Mouse (Mus musculus) natural killer cell, adult 2 months (primary cell): Measurements from ENCODE around the gene Akt1s1.
A peak's percentile ranks its signal among the peaks of the same experiment; 100 is the strongest.
"Not testable (repeated sequence)": the region's sequence is repeated elsewhere in the genome, so short reads cannot be mapped to it uniquely, and the experiment has no call there.

Experiments
- DNase-seq, 2 experiments: peaks; one replicate each; pipeline ENCODE4 v3.0.0; 2022; ENCODE audit warnings: low spot score in 2 of 2

The Akt1s1 gene

DNA sequence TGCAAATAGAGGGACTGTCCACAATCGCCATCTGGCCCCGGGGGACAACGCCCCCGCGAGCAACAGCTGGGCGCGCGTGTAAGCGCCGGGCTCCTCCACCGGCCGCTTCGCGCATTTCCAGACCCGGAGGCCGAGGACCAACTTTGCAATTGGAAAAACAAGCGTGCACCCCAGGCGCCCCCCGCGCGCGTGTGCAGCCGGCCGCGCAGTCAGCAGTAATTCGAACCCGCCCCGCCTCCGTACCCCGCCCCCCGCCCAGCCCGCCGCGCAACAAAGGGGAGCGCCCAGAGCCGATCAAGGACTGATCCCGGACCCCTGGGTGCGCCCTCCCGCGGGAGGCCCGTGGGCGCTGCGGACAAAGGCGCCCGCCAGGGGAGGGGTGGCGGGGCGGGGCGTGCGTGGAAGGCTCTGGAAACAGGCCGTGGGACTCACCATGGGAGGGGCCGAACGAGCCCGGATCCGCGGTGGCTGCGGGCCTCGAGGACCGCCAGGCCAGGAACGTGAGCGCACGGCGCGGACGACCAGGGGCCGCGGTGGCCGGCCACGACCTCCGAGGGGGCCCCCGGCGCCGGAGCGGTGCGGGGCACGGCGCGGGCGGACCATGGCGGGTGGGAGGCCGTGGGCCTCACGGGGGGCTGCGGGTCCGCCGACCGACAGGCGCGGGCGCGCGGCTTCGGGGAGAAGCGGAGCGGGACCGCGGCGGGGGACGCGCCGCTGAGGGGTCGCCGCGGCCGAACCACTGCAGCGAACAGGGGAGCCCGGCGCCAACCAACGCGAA lies 20.3 kb downstream of the Akt1s1 start:
- no peak for DNase-seq

DNA sequence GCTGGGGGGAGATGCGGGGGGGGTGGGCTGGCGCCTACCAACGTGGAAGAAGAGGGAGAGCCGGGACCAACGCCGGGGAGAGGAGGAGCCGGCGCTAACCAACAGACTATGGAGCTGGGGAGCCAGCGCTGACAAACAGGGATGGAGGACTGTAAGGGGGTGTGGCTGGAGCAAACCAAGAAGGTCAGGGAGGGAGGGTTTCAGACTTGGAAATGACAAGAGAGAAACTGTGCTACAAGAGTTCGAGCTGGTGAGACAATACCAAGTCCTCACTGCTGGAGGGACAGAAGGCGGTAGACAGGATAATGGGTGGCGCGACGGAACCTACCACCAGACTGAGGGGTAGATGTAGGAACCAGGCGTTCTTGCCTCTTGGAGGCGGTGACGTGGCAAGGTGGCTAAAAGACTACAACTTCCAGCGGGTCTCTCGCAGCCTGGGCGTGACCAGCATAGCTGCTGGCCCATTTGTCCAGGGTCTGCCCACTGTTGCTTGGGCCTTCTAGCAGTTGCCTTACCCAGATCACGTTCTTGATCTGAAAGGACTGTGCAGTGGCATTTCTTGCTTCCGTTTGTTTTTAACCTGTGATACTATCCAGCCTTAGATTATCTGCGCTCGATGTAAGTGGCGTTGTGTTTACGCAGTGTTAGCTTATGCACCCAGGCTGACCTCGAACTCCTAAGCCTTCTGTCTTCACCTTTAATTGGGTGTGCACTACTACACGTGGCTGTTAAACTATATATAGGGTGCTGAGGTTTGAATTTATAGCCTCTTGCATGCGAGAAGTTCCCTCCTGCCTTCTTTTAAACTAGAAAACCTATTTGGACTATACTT lies 21.1 kb downstream of the Akt1s1 start, which contains the start of gene Ptov1:
Gene Ptov1 (minus strand): TSS at position 92 of the 832 bp plus-strand sequence.
- DNase-seq, result peak; percentile 67 to 79

DNA sequence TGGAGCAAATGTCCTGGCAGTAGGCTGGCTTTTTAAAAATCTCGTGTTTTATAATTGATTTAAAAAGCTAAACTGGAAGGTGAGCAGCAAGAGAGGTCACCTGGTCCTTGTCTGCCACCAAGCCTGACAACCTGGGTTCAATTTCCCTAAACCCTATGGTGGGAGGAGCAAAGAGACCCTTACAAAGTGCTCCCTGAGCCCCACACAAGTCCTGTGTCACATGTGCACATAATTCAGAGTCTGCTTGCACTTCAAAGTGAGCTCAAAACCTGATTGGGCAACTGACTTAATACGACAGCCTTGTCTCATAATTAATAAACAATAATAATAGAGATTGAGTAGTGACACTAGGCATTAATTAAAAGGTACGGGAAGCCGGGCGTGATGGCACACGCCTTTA lies 21.8 kb downstream of the Akt1s1 start:
- no peak for DNase-seq

DNA sequence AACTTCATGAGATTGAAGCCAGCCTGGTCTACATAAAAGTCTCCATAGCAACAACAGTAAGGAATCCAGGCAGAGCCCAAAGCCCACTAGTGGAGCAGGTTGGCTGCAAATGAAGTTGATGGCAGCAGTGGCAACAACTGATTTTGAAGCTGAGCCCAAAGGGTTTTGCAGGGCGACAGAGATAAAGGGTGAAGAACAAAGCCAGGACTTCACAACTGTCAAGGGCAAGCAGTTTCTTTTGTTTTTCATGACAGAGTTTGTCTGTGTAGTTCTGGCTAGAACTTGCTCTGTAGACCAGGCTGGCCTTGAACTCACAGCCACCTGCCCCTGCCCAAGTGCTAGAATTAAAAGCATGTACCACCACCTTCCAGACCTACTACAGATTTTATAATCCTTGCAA lies 22.4 kb downstream of the Akt1s1 start:
- no peak for DNase-seq

DNA sequence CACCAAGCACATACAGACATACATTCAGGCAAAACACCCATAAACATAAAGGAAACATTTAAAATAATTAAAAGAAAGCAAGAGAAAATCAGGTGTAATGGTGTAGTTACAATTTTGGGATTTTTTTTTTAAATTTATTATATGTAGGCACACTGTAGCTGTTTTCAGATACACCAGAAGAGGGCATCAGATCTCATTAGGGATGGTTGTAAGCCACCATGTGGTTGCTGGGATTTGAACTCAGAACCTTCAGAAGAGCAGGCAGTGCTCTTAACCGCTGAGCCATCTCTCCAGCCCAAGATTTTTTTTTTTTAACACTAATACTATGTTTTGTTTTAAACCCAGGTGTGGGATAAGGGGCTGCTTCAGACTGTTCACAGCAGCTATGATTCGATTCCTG lies 23.0 kb downstream of the Akt1s1 start:
- not testable (repeated sequence) for DNase-seq

DNA sequence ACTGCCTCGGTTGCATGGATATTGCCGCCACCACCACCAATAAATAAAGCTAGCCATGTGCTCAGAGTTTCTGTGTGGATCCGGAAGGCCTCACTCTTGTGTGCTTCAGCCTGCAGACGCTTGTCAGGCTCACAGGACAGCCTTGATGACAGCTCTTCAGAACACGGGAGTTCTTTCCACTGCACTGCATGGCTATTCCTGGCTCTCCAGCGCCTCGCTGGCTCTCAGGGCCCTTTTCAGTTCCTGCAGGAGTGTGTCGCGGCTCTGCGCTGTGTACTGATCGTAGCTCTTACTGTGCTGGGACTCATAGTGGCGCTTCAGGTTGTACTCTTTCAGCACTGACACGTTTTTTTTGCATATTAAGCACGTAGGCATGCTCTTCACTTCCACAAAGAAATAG lies 29.0 kb downstream of the Akt1s1 start:
- DNase-seq, result no peak

DNA sequence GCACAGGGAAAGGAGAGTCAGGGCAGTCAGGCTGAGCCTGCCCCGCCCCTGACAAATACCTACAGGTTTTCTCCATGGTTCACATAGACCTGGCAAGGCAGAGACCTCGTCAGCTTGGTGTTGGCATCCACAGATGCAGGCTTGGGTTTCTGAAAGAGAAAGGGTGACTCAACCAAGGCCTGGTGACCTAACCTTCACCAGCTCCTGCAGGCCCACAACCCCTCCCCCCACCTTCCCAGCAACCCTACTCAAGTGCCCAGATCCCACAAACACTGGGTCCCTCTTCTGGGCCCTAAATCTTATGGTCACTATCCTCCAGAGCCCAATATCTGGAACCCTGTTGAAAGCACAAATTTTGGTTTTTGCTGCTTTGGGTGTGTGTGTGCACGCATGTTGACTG lies 34.2 kb downstream of the Akt1s1 start:
- no peak for DNase-seq

DNA sequence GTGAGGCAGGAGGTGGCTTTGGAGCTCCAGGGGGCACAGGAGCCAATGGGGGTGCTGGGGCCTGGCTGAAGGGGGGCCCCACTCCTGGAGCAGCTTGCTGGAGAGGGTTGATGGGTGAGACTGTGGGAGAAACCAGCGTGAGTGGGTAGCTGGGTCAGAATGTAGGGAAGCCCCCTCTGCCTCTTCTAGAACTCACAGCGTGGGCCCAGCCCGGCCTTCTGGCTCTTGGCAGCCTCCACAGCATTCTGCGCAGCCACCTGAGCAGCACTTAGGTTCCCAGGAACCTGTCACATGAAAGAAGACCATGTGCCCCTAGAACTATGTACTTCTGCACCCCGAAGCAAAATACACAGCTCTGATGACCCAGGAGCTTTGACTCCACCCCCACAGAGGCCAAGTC lies 35.8 kb downstream of the Akt1s1 start:
- DNase-seq, result no peak

DNA sequence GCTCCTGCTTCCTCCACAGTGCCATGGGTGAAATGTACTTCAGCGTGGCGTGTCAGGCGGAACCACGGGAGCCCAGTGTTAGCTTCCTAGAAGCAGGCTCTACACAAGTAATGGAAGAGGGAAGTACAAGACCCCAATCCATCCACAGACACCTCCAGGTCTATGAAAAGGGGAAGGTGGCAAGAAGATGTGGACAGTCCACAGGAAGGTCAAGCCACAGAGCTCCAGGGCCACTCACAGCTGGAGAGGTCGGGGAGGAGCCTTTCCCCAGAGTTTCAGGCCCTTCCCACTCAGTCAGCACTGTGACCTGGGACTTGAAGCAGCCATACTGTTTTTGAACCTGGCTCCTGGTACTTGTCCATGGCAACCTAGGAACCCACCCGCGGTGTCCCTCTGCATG lies 38.2 kb downstream of the Akt1s1 start:
- DNase-seq, result no peak

DNA sequence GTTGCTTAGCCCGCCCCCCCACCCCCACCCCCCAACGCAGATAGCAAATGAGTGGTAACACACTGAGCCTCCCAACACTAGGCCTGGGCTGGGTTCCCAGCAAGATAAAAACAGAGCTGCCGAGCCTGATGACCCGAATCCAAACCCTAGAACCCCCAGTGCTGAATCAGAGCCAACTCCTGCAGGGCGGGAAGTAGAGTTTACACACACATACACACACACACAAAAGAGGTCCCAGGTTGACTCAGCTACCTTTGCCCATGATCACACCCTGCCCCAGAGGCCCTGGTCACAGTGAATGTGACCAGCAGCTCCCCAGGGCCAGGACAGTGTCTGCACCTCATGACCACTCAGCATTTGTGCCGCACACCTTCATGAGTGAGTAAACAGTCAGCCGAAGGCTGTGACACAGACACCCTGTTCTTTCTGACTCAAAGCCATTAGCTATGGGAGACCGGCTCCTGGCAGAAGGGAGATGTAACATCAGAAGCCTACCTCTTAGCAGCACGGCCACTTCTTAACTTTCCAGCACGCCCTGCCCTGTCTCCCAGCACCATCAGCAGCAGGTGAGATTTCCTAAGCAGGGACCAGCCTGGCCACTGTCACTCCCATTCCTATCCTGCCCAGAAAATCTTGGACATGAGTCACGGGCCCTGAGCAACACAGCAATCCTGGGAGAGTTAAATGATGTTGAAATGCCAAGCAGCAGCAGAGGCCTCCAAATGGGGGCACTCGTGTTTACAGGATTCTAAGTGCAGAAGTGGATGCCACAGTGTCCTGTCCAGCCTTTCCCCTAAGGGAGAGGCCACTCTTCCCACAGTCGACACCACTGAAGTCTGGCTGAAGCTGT lies 39.7 kb downstream of the Akt1s1 start:
- no peak for DNase-seq

DNA sequence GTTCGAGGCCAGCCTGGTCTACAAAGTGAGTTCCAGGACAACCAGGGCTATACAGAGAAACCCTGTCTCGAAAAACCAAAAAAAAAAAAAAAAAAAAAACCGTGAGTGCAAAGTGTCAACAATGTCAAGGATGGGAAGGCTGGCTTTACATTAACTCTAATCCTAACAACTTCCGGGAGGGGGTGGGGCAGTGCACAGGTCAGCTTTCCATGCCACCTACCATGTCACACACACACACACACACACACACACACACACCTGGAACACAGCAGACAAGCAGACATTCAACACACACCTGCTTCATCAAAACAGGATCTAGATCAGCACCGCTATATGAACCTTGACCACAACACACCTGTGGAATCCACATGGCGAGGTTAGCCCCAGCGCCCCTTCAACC lies 41.4 kb downstream of the Akt1s1 start:
- no peak for DNase-seq

DNA sequence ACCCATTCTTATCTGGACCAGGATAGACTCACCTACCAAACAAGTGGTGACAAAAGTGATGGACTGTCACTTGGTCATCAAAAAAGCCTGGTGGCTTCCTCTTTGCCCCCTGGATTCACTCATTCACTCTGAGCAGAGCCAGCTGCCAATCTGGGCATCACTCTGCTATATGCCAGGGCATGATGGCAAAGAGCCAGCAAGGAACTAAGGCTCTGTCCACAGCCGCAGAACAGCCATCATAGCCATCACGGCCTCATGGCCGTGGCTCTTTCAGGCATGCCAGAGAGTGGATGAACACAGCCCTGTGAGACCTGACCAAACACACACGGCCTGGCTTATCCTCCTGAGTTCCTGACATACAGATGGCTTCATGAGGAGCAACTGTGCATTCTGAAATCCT lies 41.9 kb downstream of the Akt1s1 start:
- no peak for DNase-seq

DNA sequence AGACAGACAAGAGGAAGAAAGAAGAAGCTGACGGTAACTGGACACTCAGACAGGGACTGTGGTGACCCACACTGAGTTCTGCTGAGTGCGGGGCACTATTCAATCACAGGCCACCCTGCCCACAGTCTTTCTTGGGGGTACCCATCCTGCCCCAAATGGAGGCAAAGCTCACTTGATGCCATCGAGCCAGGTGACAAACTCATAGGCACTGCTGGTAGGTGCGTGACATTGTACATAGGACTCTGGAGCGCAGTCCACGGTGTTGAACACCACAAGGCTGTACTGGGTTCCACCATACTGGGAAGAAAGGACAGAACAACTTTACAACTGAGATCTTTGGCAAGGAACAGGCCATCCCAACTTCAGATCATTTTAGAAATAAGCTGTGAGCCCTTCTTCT lies 42.8 kb downstream of the Akt1s1 start:
- DNase-seq, result no peak

DNA sequence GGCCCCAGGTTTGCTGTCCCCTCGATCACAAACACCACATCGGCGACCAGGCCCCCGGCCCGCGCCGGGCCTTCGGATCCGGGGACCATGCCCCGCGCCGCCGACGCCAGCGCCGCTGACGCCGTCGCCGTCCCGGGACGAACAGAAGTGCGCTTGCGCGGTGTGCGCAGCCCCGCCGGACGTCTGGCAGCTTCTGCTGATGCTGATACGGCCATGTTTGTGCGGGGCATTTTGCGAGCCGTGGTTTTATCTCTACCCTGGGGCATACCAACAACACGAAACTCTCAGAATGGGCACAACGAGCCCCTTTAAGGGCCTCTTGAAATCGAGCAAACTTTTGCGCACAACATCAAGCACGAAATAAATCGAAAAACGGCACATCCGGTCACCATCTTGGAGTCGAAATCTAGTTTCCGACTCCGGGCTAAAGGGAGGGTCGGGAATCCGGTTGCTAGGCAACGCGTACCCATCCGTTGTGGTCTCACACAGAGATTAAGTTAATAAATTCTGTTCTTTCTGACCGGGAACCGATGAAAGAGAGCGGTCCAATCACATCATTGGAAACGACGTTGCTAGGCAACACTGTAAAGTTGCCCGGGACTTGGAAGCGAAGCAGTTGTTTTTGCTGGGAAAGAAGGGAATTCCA lies 43.6 kb downstream of the Akt1s1 start, which contains the start of gene Med25:
Gene Med25 (minus strand): TSS at position 437 of the 646 bp plus-strand sequence.
- peak; percentile 85 to 87 for DNase-seq

DNA sequence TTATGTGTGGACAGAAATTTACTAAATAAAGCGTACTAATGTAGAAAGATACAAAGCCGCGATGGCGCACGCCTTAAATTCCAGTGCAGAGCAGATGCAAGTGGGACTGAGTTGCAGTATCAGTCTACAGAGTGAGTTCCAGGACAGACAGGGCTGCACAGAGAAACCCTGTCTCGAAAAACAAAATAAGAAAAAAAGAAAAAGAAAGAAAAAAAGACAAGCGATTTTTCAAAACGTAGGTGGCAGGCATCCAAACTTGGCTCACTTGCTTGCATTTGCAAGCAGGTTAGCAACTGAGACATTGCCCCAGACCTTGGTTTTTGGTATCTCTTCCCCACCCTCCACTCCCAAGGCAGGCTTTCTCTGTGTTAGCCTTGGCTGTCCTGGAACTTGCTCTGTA lies 44.4 kb downstream of the Akt1s1 start:
- no peak for DNase-seq

DNA sequence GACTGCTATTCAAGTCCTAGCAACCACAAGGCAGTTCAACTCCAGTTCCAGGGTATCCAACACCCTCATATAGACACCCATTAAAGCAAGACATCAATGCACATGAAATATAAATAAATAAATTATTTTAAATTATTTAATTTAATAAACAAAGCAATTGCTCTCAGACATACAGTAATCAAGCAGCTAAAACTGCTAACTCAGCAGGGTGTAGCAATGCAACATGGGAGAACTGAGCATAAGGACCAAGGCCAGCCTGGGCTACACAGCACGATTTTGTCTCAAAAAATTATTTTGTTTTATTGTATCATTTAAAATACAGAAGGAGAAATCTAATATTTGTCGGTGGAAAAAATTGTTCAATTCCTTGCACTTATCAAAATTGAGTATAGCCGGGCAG lies 45.4 kb downstream of the Akt1s1 start:
- DNase-seq, result no peak

DNA sequence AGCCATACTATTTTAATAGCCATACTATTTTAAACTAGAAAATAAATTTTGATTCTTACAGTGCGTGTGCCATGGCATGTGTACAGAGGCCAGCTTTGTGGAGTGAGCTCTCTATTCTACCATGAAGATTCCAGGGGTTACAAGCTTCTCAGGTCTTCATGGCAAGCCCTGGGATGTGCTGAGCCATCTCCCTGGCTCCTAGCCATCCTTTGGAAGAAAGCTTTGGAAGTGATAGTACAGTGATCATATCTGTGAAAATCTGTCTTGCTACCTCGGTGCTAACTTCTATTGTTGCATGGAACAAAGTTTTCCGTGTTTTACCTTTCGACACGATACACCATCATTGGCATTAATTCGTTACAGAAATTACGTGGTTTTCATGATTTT lies 46.4 kb downstream of the Akt1s1 start:
- DNase-seq, result no peak

DNA sequence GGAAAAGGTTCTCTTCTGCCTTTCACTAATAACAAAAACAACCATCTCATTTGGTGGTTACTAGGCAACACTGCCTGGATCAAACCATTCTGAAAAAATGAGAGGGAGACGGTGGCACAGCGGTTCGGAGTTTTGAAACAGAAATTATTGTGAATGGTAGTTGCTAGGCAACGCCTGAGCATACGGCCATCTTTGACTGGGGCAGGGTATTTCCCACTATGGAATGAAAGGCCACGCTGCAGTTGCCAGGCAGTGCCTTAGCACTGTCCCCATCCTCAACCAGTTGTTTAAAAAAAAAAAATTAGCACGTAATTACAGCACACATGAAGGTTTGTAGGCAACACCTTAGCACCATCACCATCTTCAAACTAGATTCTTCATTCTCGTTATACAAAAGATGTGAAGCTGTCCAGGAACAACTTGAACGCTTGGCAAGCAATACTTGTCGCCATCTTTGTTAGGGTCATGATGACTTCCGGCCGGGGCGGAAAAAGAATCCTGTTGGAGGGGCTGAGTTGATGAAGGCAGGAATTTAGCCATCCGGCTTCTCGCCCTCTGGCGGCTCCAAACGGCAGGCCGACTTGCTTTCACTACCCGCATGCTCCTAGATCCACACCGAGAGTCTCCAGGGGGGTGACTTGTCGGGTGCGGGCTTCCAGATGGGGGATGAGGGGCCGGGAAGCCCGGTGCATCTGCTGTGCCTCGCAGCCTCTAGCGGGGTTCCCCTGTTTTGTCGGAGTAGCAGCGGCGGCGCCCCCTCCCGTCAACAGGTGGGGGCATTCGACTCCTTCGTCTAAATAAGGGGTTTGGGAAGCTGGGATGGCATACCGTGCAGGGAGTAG lies 47.0 kb downstream of the Akt1s1 start, which contains the start of gene Fuz:
Gene Fuz (plus strand): TSS at position 487 of the 842 bp plus-strand sequence.
- DNase-seq, result peak; percentile 88

DNA sequence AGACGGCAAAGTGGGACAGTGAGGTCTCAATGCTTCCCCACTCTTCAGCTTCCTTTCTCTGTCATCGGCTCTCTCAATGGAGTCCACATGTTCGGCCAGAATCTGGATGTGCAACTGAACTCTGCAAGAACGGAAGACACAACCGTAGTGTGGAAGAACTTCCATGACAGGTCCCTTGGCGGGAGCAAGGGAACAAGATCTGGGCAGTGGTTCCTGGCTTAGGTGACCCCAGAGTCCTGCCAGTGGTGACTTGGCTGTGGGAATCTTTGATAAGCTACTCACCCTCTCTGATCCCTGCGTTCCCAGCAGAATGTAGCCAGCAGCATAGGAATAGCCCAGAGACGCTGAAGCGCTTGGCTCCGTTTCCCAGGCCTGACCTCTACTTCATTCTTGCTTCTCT lies 47.7 kb downstream of the Akt1s1 start:
- DNase-seq, result no peak

DNA sequence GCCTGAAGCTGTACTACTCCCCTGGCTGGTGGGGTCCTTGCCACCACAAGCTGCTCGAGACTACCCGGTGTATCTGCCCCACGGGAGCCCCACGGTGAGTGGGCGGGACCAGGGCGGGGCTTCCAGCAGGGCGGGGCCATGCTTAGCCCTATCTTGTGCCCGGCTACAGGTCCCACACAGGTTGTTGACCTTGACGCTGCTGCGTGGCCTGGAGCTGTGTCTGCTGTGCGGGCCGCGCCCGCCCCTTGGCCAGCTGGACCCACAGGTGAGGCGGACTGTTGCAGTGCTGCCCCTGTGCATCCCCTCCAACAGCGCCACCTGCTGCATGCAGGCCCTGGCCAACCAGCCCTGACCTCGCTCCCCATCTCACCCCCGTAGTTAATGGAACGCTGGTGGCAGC lies 49.8 kb downstream of the Akt1s1 start:
- no peak for DNase-seq

DNA sequence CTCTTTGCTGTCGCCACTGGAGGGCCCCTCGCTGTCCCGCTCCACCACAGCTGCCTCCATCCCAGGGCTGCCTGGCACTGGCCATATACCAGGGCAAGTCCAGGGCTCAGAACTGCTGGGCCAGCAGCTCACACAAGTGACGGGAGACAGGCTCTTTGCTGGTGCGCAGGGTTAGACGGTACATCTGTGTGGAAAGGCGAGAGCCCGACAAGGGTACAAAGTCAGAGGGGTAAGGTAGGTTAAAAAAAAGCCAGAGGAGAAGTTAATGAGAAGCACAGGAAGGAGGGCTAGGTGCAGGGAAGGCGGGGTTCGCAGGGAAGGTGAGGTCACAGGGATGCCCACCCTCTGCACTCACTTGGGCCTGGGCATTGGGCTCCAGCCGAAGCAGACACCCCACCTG lies 51.8 kb downstream of the Akt1s1 start:
- DNase-seq, result no peak
